Mouse (Mus musculus) neutrophil, adult 5-6 weeks (primary cell): ENCODE data around the gene Zdhhc19. TPM values are rescaled to one million over a fixed set of nuclear protein-coding genes. Genes with fewer than 3 reads are reported as not detected.
A peak's percentile ranks its signal among the peaks of the same experiment; 100 is the strongest.

Source experiments
- ATAC-seq: fragments of 151-379, 151-347 bp; 2 replicates; pipeline ENCODE4 v1.8.0; 2017; ENCODE audit warnings: mild to moderate bottlenecking, moderate TSS enrichment; ENCODE audit not compliant: insufficient number of reproducible peaks, poor library complexity, low FRiP score, severe bottlenecking; ENCODE audit errors: extremely low read depth
- total RNA-seq: library from RNA; stranded (forward); fragments of 200-1000 nt; gene quantifications from 2 replicates; pipeline ENCODE4 v1.2.3, GENCODE M21; 2017

The Zdhhc19 gene
- total RNA-seq, 1 experiment from 2014 or later, result not detected

DNA sequence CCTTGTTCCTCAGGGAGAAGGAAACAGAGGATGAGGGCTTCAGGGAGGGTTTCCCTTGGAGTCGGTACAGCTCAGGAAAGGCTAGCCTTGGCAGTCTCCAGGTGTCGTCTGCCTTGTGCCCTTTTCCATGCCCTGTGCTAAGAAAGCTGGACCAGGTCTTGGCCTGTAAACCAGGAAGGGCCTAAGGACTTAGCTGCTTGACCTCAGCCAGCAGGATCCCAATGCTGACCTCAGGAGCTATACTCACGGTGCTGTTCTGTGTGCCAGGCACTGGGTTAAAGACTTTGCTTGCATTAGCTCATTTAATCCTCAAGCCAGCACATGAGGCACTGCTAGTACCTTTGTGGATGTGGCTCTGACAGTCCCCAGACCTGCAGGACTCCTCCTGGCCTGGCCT is 15.3 kb downstream of the Zdhhc19 start:
- ATAC-seq, result no peak

DNA sequence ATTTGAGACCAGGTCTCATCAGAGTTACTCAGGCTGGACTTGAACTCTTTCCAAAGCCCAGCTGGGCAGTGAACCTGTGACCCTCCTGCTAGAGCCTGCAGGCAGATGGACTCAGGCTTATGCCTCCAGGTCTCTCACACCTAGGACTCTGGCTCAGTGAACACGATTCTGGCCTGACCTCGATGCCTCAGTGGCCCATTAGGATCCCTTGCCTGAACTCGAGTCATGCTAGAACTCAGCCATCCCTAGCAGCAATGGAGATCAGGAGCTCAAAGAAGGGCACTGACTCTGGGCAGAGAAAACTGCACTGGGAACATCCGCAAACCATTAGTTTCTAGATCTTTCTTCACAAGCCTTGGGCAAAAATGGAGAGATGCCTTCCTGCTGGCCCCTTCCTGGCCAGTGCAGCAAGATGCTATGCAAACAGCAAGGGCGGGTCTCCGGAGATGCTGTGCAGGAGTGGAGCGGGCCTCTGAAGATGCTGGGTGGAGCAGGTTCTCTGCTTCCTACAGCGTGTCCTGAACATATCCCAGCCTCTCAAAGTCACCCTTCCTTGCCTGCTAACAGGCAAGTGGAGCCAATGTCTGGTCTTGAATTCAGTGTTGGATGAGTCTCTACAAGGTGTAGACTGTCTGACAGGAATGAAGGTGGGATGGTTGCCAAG is 15.9 kb downstream of the Zdhhc19 start:
- ATAC-seq, result no peak

DNA sequence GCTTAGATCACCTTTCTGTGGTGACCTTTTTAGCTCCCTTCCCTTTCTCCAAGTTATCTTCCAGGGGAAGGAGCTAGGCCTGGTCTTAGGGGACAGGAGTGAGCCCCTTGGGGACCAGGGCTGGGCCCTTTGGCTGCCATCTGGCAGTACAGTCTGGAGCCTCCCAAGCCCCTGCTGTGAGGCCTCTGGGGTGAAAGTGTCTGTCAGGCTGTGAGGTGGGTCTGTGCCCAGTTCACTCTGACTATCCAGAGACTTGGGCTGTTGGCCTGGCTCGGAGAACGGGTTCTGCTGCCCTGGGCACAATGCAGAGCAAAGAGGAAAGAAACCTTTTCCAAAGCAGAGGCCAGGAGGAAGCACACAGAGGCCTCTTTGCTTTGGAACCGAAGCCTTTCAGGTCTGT is 16.9 kb downstream of the Zdhhc19 start:
- ATAC-seq, result no peak

DNA sequence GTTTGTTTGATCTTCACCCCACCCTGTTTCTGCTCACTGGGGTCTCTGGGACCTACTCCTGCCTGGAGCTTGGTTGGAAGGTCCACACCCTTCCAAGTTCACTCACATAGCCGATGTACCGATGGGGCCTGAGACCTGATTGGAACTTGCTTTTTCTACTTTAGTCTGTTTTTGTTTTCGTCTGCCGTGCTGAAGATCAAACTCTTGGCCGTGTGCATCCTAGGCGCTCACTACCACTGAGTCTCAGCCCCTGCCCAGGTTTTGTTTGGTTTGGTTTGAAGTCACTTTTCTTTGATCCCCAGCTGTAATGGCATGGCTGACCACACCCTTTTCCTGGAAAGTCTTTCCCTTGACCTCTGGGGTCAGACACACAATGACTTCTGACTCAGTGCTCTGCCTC is 17.3 kb downstream of the Zdhhc19 start:
- ATAC-seq, result no peak

DNA sequence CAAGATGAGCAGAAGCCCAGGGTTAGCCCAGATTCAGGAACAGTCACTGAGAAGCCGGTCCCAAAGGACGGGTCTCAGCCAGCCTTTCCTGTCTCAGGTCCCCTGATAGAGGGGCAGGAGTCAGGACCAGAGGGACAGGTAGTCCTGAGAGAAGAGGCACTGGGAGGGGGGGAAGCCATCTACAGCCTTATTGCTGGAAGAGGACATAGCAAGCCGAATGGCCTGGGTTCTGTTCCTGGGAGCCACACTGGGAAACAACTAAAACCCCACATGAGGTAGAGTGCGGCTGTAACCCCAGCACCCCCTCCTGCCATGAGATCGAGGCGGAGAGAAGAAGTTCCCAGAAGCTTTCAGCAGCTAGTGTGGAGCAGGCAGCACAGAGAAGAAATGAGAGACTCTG is 17.9 kb downstream of the Zdhhc19 start:
- no peak for ATAC-seq

DNA sequence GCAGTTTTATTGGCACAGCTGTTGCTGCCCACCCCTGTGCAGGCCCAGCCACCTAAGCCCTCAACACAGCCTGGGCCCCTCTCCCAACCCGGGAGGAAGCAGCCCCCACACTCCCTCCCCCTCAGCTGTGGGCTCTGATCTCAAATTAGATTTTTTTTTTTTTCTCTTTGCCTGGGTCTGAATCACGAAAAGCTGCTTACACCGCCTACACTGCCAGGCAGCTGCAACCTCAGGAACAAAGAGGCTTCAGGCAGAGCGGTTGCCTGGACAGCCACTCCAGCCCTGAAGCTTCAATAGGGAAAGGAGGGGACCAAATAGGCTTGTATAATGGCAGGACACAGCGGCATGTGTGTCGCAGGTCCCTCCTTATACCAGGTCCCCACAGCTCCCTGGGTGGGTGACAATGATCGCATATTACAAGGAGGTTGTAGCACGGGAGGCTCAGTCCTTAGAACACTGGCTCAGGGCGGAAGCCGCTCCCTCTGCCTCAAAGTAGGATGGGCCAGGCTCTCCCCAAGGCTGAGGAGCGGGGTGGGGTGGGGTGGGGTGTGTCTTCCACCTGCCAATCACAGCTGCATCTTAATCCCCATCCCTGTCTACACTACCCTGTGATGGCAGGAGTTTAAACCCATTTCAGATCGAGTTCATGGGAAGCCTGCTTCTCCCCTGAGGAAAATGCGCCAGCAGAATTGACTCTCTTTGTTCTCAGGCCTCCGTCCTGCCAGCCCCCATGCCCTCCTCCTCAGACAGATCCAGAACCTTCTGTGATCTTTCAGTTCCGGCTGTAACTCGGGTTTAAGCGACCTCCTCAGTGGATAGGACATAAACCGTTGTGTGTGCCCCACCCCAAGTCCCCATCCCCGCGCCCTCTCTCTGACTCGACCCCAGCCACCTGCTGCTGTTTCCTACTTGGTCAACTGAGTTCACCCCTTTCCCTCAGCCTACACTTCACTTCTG is 20.2 kb downstream of the Zdhhc19 start:
- no peak for ATAC-seq

DNA sequence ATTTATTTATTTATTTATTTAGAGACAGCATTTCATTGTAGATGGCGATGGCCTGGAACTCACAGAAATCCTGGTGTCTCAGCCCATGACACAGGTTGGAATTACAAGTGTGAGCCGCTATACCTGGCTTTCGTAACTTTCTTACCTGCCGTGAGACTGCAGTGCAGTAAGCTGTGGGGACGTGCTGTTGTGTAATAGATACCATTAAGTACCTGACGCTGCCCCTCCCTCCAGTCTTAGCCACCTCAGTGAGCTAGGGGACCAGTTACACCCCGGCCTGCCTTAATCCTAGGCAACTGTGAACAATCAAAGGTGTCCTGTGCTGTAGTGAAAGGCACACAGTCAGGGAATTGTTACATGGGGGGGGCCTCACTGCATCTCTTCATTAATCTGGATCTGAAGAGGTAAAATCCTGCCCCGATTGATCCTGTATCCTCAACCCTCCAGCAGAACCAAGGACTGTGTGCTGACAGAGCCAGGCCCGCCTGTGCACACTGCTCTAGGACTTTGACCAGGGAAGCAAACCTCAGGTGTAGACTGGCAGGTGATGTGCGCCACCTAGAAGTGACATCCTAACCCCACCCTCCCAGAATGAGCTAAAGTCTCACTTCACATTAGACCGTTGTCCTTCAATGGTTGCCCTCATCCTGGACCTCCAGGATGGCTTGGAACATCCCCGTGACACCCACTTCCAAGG is 21.9 kb downstream of the Zdhhc19 start:
- ATAC-seq, result no peak

DNA sequence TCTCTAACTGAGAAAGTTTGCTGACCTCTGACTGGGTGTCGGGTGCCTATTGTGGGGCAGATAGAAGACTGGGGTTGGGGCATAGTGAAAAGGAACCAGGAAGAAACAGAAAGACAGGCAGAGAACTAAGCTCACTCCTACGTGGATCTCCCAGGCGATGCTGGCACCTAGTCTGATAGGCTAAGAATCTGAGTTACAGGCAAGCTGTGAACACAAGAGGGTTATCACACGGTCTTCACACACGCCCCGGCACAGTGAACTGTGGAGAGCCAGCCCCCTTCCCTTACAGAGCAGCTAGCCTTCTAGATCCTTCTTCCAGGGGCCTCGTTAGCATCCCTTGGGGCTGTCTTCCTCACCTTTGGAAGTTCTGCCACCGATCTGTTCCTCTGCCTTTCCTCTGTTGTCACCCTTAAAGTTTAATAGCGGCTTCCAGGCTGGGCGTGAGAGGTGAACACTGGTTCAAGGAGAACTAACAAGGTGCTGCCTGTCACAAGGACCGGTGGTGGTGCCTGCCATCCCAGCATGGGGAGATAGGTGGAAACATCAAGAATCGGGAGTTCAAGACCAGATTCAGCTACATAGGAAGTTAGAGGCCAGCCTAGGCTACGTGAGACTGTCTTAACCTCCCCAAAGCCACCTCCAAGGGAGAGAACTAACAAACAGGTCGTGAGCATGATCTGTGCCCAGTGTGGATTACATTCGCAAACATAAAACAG is 23.7 kb downstream of the Zdhhc19 start:
- no peak for ATAC-seq

DNA sequence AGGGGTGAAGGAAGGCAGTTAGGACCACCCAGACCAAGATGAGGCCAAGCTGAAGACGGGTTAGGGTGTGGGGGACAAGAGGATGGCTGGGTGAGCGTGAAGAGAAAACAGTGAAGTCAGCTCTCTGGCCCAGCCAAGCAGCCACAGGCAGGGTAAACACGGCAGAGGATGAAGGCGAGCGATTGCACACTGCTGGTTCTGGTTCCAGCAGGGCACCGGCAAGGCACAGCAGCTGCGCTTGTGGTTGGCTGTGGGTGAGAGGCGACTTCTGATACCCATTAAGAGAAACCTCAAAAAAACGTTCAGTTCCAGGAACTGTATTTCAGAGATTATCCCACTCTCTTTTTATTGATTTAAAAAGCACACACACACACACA is 24.3 kb downstream of the Zdhhc19 start:
- ATAC-seq, result peak; percentile 53; the same call in 1 of the 2 replicates

DNA sequence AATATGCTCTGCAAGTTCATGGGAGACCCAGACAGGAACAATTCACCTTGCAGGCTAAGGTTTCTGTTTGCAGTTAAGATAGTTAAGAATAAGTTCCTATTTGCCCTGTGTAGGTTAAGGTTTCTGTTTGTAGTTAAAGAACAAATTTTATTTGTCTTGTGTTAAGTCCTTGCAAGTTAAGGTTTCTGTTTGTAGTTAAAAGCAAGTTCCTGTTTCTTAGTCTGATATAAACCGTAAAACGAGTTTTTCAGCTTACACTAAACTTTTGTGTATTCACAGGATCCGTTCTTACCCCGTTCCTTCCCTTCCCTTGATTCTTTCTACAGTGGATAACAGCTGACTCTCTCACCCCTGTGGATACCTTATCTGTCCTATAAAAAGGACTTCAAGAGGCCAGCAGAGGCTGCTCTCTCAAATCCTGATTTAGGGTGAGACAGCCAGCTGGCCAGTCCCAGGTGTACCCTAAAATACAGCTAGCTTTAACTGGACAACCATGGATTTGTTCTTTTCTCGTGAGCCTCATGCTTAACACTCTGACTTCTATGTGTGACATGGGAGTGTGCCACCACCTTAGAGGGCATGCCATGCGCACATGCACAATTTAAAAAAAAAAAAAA is 26.6 kb downstream of the Zdhhc19 start:
- no peak for ATAC-seq

DNA sequence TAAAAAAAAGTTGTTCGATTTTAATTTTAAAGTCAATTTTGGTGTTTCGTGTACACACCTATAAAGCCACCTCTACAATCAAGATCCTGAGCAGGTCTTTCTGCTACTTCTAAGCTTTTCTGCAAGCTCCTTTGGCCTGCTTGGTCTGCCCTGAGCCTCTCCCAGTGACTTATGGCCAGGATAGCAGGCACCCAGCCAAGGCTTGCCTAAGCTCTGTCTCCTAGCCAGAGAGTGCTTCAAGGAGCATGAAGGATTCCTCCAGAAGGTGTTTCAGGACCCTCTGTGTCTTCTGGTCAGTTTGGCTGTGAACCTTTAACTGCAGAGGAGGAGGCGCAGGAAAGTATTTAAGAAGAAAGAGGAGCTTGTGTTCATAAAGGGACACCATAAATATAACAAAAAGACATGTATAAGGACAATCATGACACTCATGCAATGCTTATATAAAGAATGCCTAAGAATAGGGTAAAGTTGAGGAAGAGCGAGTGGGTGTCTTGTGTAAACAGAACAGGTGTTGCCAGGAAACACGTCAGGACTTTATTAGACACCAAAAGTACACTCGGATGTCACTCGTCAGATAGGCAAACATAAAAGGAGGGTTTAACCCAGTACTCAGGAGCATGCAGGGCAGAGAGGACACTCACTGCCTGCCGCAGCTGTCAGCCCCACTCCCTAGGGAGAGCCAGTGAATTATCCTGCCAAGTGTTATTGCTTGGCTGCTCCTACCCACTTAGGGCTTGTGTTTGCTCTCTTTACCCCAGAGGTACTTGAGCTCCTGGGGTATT is 27.6 kb downstream of the Zdhhc19 start:
- ATAC-seq, result peak; percentile 51

DNA sequence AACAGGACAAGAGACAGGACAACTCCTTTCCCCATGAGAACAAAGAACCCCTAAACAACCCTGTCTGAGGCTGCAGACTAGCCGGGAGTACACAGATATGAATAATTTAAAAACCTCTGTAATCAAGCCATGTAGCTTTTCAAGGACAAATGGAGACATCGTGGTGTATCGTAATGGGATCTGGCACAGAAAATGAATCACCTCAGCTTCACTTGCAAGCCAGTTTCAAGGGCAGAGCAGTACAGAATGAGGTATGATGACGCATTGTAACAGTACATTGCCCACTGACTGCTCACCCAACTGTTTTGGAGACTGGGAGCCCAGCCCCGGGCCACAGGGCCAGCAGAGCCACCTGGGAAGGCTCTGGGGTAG is 28.2 kb downstream of the Zdhhc19 start:
- no peak for ATAC-seq

DNA sequence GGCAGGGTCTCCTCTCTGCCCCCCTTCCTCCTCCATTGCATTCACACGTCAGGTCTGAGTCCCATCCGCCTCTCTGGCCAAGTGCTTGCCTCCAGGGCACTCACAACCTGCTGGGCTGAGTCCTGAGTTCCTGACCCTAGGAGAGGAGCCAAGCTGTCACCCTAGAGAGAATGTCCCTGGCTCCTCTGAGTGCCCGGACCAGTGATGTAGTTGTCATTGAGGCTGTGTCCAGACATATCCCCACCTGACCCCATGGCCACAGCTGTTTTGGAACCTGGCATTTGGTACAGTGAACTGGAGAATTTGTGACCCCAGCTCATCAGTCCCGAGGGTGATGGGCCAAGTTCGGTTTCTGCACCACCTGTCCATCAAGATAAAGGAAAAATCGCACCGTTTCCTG is 30.8 kb downstream of the Zdhhc19 start:
- no peak for ATAC-seq

DNA sequence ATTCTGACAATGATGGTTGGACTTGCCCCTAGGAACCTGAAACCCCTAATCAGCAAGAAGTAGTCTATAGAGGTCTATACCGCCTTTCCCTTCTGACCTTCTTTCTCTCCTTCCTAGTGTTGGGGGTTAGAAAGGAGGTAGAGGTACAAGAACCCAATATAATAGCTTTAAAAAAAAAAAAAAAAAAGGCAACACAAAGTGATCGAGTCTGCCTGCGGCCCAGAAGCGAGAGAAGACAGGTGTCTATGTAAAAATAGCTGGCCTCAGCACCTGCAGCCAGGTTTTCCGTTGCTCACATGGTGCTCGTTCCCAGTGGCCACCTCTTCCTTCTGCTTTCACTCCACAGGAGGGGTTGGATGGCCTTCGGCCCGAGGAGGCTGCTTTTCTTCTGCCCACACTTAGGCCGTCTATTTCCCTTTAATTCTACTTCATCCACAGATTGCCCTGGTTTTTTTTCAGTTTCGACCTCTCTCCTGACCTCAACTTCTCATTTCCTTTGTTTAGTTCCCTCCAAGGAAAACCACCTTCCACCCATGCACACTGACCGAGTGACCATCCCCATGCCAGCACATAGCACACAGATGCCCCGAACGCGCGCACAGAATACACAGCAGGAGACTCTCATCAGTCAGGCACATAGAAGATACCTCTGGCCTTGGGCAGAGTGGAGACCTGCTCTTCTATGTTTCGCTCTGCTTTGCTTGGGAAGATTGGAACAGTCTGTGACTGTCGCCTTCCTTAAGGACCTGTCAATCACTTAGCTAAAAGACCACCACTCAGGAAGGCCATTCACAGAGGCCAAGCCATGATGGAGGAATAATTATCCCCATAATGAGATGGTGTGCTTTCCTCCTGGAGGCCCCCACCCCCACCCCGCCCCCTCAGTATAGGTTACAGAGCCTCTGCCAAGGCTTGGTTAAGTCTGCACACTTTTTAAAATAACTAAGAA is 37.1 kb downstream of the Zdhhc19 start:
- ATAC-seq, result 0 out of 2 replicates have a peak, but pooled peaks have one; percentile 3

DNA sequence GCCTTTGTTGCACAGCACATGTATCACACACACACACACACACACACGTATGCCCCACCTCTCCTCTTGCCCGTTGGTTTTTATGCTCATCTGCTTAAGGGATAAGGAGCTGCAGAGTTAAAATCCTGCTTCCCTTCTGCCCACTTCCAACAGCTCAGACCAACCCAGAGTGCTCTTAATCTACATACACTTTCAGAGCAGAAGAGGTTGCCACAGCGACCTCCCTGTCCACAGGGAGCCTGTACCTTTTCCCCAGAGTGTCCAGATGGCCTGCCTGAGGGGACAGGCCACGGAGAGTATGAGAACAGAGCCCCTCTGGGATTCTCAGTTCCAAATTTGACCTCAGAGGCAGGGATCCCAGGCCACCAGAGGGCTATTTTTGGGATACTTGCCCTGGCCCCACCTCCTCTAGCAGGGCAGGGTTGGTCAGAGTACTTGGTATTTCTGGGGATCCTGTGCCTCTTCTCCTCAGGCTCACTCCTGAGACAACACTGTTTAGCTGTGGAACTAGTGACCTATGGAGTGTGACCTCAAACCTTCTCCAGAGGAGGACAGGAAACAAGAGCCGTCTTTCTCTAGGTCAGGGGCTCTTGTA is 39.2 kb downstream of the Zdhhc19 start:
- ATAC-seq, result no peak

DNA sequence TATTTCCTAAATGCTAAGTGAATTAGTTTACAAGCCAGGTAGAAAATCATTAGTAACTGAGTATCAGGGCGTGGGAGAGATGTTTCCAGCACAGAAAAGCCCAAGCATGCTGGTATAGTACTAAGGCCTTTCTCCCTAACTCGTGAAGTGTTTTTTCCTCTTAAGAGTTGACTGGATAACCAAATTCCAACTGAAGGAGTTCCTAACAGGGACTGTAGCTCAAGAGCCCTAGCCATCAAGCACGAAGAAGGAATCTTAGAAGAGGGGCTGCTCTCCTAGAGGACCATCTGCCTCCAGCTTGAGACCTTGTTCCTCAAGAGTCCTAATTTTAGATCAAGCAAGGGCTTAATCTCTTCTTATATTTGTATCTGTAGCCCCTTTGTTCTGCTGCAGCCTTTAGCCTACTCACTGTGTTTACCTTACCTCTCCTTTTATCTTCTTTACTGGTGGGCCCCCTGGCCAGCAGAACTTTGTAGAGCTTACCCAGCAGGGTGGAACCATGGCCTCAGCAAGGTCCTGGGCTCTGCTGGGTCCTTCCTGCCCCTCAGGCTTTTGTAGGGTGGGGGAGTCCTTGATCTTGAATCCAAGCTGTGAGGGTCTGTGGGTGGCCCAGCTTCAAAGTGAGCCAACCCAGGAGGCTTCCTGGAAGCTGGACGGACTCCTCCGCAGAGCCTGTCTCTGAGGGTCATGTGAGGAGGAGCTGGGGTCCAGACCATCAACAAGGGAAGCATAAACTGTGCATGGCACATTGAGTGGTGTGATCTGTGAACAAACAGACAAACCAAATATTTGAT is 42.0 kb downstream of the Zdhhc19 start:
- no peak for ATAC-seq
